Mouse (Mus musculus): Measurements from ENCODE around the gene Nme7. TPM values are rescaled to one million over a fixed set of nuclear protein-coding genes. Genes with fewer than 3 reads are reported as not detected.
A peak's percentile ranks its signal among the peaks of the same experiment; 100 is the strongest.

The Nme7 gene
- 10.7 TPM for polyA plus RNA-seq (2012; fragmentation: generic; extraction: Trizol)

- Histone ChIP-seq H3K79me2 (ENCODE audit: control insufficient read depth, insufficient read depth) (peaks cover 19% of the 10 kb centered on the region), H3ac (ENCODE audit: control insufficient read depth, insufficient read length) (no peak within 1 kb of the TSS), H3K27me3 (ENCODE audit: control insufficient read depth, insufficient read depth, insufficient read length) (no peaks in the 10 kb centered on the region), H3K4me3 (no peak within 1 kb of the TSS), H3K36me3 (ENCODE audit: control insufficient read depth, insufficient read depth) (peaks cover 19% of the 10 kb centered on the region), H3K4me2 (ENCODE audit: low read depth) (no peak within 1 kb of the TSS)
- no peak for TF ChIP-seq TCF3 (IDR thresholded peaks at IDR 0.05; ENCODE audit: insufficient read length, low read depth)
- no peak for TF ChIP-seq E2F4 (IDR thresholded peaks at IDR 0.05; ENCODE audit: insufficient read depth)
- TF ChIP-seq MYOG (IDR thresholded peaks at IDR 0.05; ENCODE audit: control insufficient read depth in 1 of 3, insufficient read depth in 1 of 3, insufficient read length in 2 of 3, low read depth in 2 of 3) = no peak
These were observed at the start of gene Nme7 for GRCm38 (mm10) chr1:164303821-164304220. Gene Nme7, plus strand, starts transcription at chr1:164304121.

GRCm38 (mm10) chr1:164254836-164255235 is 49.1 kb upstream of the Nme7 start:
- Histone ChIP-seq H3K4me2 (ENCODE audit: low read depth) (no peak overlapping the region), H3K79me2 (ENCODE audit: control insufficient read depth, insufficient read depth) (peaks cover 36% of the 10 kb centered on the region), H3K36me3 (ENCODE audit: control insufficient read depth, insufficient read depth) (peaks cover 10% of the 10 kb centered on the region), H3ac (ENCODE audit: control insufficient read depth, insufficient read length) (no peak overlapping the region), H3K27me3 (ENCODE audit: control insufficient read depth, insufficient read depth, insufficient read length) (no peaks in the 10 kb centered on the region), H3K4me3 (no peak overlapping the region)
- no peak for TF ChIP-seq REST (IDR thresholded peaks at IDR 0.05; ENCODE audit: insufficient read depth, insufficient read length)
- no peak for TF ChIP-seq TCF12 (IDR thresholded peaks at IDR 0.05; ENCODE audit: insufficient read depth, poor library complexity, severe bottlenecking)
- TF ChIP-seq POLR2A (IDR thresholded peaks at IDR 0.05; ENCODE audit: insufficient read length, low read depth) = no peak
- TF ChIP-seq MYOG (IDR thresholded peaks at IDR 0.05; ENCODE audit: control insufficient read depth in 1 of 3, insufficient read depth in 1 of 3, insufficient read length in 2 of 3, low read depth in 2 of 3) = no peak
- no peak for TF ChIP-seq USF1 (IDR thresholded peaks at IDR 0.05; ENCODE audit: low read depth)

DNA sequence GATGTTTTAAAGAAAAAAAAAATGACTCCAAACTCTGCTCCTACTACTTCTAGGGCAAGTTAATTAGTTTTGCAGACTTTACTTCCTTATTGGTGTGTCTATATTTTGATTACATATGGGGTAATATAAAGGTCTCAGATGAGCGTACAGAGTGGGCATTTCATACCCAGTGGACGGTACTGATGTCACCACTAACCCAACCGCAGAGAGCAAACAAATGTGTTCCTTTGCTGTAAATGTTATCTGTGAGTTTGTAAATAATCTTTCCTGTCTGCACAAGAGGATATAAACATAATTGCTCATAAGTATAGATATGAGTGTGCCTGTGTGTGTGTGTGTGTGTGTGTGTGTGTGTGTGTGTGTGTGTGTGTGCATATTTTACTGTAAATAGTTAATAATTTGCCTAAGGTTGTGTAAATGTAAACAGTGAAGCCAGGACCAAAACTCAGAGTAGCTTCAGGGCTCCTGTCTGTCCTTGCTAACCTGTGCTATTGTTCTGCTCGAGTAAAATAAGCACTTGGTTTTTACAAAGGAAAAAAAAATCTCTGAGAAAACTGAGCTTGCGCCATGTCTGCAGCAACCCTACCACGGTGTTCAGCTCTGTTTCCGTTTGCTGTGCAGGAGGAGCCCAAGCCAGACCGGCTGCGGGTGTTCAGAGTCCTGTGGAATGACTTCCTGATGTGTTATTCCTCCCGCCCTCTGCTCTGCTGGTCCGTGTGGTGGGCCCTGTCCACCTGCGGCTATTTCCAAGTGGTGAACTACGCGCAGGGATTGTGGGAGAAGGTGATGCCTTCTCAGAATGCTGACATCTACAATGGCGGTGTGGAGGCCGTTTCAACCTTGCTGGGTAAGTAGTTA is 43.5 kb upstream of the Nme7 start:
- no peak for TF ChIP-seq E2F4 (IDR thresholded peaks at IDR 0.05; ENCODE audit: insufficient read depth)
- TF ChIP-seq REST (IDR thresholded peaks at IDR 0.05; ENCODE audit: insufficient read depth, insufficient read length) = no peak
- no peak for TF ChIP-seq MYOG (IDR thresholded peaks at IDR 0.05; ENCODE audit: control insufficient read depth in 1 of 3, insufficient read depth in 1 of 3, insufficient read length in 2 of 3, low read depth in 2 of 3)
- TF ChIP-seq SRF (IDR thresholded peaks at IDR 0.05; ENCODE audit: control insufficient read depth, insufficient read length, low read depth) = no peak
- TF ChIP-seq CEBPB (IDR thresholded peaks at IDR 0.05; ENCODE audit: insufficient read depth, poor library complexity, severe bottlenecking) = no peak
- TF ChIP-seq MYOD1 (IDR thresholded peaks at IDR 0.05; ENCODE audit: control insufficient read depth in 1 of 3, insufficient read length in 2 of 3, low read depth in 2 of 3) = no peak
- Histone ChIP-seq H3K4me2 (ENCODE audit: low read depth) (no peak overlapping the region), H3K4me3 (no peak overlapping the region), H3K79me2 (ENCODE audit: control insufficient read depth, insufficient read depth) (no peaks in the 10 kb centered on the region), H3K27me3 (ENCODE audit: control insufficient read depth, insufficient read depth, insufficient read length) (no peaks in the 10 kb centered on the region), H3K36me3 (ENCODE audit: control insufficient read depth, insufficient read depth) (peaks cover 50% of the 10 kb centered on the region), H3ac (ENCODE audit: control insufficient read depth, insufficient read length) (no peak overlapping the region)

DNA sequence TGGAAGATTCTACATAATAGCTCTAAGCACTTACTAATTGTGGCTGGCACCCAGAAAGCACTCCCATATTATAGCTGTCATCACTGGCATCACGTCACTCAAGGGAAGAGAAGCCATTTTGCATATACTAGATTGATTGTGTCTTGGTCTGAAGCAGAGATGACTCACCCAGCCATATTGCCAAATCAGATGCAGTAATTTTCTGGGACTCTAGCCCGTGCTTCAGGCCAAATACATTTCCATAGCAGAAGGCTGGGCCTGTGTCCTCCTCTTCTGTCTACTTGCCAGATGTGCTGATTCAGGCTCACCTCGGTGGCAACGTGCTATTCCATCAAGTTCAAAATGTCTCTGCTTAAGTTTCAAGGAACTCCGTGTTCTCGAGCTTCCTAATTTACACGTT is 42.4 kb upstream of the Nme7 start:
- Histone ChIP-seq H3K4me3 (no peak overlapping the region), H3ac (ENCODE audit: control insufficient read depth, insufficient read length) (no peak overlapping the region), H3K36me3 (ENCODE audit: control insufficient read depth, insufficient read depth) (peaks cover 50% of the 10 kb centered on the region), H3K27me3 (ENCODE audit: control insufficient read depth, insufficient read depth, insufficient read length) (no peaks in the 10 kb centered on the region), H3K79me2 (ENCODE audit: control insufficient read depth, insufficient read depth) (no peaks in the 10 kb centered on the region), H3K4me2 (ENCODE audit: low read depth) (no peak overlapping the region)
- TF ChIP-seq CEBPB (IDR thresholded peaks at IDR 0.05; ENCODE audit: insufficient read depth, poor library complexity, severe bottlenecking) = peak; percentile 63
- TF ChIP-seq TCF12 (IDR thresholded peaks at IDR 0.05; ENCODE audit: insufficient read depth, poor library complexity, severe bottlenecking) = no peak

GRCm38 (mm10) chr1:164270941-164271340 is 33.0 kb upstream of the Nme7 start:
- TF ChIP-seq MYOD1 (IDR thresholded peaks at IDR 0.05; ENCODE audit: control insufficient read depth in 1 of 3, insufficient read length in 2 of 3, low read depth in 2 of 3) (no peak), CEBPB (IDR thresholded peaks at IDR 0.05; ENCODE audit: insufficient read depth, poor library complexity, severe bottlenecking) (no peak), USF1 (IDR thresholded peaks at IDR 0.05; ENCODE audit: low read depth) (no peak), TCF3 (IDR thresholded peaks at IDR 0.05; ENCODE audit: insufficient read length, low read depth) (no peak), POLR2A (IDR thresholded peaks at IDR 0.05; ENCODE audit: insufficient read length, low read depth) (no peak), MYOG (IDR thresholded peaks at IDR 0.05; ENCODE audit: control insufficient read depth in 1 of 3, insufficient read depth in 1 of 3, insufficient read length in 2 of 3, low read depth in 2 of 3) (no peak), REST (IDR thresholded peaks at IDR 0.05; ENCODE audit: insufficient read depth, insufficient read length) (no peak), E2F4 (IDR thresholded peaks at IDR 0.05; ENCODE audit: insufficient read depth) (no peak), SRF (IDR thresholded peaks at IDR 0.05; ENCODE audit: control insufficient read depth, insufficient read length, low read depth) (no peak), MAX (IDR thresholded peaks at IDR 0.05; ENCODE audit: low read depth) (no peak), TCF12 (IDR thresholded peaks at IDR 0.05; ENCODE audit: insufficient read depth, poor library complexity, severe bottlenecking) (no peak), POLR2AphosphoS2 (IDR thresholded peaks at IDR 0.05; ENCODE audit: insufficient read length, low read depth) (no peak)
- Histone ChIP-seq H3K4me2 (ENCODE audit: low read depth) (no peak overlapping the region), H3K4me3 (no peak overlapping the region), H3K36me3 (ENCODE audit: control insufficient read depth, insufficient read depth) (no peaks in the 10 kb centered on the region), H3ac (ENCODE audit: control insufficient read depth, insufficient read length) (no peak overlapping the region), H3K27me3 (ENCODE audit: control insufficient read depth, insufficient read depth, insufficient read length) (no peaks in the 10 kb centered on the region), H3K79me2 (ENCODE audit: control insufficient read depth, insufficient read depth) (no peaks in the 10 kb centered on the region)

All from myocyte (in vitro differentiated cells).